Mouse (Mus musculus): ENCODE results near the gene Shb. TPM values are rescaled to one million over a fixed set of nuclear protein-coding genes. Genes with fewer than 3 reads are reported as not detected.
A peak's percentile ranks its signal among the peaks of the same experiment; 100 is the strongest.

The Shb gene
- polyA plus RNA-seq, 1 experiment from 2014 or later: 1.2 TPM

DNA sequence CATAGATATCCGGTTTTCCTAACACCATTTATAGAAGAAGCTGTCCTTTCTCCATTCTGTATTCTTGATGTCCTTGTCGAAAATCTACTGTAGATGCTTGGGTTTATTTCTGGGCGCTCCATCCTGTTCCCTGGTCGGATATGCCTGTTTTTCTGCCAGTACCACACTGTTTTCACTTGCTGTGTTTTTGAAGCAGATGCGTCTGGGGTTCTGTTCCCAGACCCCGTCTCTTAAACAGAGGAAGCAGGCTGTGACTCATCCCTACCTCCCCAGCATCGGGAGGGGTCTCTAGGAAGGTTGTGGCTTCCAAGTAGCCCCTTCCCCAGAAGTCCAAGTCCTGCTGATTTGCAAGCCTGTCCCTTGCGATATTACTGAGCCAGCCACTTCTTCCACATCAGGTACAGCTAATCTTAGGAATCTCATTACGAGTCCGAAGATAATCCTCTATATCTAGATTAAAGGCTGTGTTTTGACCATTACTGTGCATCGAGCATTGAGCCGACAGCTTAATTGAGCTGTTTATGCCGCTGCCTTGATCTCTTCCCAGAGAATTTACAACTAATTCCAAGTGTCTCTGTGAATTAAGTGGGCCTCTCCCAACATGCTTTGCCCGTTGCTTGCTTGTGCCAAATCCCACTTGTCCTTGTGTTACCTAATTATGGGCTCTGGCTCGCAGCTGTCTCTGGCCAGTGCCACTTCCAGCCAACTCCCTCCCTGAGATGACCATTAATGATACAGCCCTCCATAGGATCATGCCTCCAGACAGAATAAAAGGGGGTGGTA is 8.1 kb upstream of the Shb start:
- WGBS: 66% methylated on average over 15 of the region's 15 CpGs
- Histone ChIP-seq H3K27ac (replicated peaks) (no peak overlapping the region), H3K36me3 (no peaks in the 10 kb centered on the region), H3K27me3 (ENCODE audit: low read depth, poor library complexity, severe bottlenecking) (no peaks in the 10 kb centered on the region; the same call in 1 of the 2 replicates), H3K4me3 (no peak overlapping the region), H3K9me3 (replicated peaks) (no peaks in the 10 kb centered on the region), H3K4me1 (peaks cover 11% of the 10 kb centered on the region)
- DNase-seq (ENCODE audit: low spot score): no peak

DNA sequence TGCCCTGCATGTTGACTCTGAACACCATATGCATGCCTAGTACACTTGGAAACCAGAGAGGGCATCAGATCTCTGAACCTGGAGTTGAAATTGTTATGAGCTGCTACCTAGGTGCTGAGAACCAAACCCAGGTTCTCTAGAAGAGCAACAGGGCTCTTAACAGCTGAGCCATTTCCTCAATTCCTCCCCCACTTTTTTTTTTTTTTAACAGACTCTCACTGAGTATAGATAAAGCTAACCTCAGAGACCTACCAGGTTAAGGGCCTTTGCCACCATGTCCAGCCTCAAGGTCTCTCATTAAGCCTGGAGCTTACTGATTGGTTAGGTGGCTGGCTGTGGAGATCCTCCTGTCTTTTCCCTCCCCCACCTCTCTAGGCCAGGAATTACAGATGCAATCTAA is 6.9 kb upstream of the Shb start:
- H3K27ac ChIP-seq (replicated peaks): no peak overlapping the region
- no peak for DNase-seq (ENCODE audit: low spot score)

DNA sequence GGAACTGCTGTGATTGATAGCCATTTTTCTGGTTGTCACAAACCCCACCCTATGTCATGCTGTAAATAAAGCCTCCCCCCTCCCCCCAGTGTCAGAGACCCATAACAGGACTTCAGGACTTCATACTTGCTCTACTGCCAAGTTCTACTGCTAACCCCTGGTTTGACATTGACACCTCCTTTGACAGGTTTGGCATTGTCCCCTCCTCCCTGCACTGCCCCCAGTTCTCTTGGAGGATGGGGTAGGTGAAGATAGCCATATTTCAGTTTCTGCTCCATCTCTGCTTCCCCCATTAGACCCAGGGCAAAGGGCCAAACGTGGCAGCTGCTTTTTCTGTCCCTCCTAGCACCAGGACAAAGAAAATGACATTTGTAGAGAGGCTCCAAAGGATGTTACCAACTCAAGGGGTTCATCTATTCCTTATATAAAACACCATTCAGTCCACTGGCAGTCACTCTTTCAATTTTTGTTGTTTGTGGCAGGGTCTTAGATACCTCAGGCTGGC is 1.2 kb upstream of the Shb start:
- H3K4me1 ChIP-seq: peaks cover 46% of the 10 kb centered on the region
- no peak overlapping the region for H3K27ac ChIP-seq (replicated peaks)
- no peaks in the 10 kb centered on the region for H3K36me3 ChIP-seq
- peaks cover 14% of the 10 kb centered on the region for H3K27me3 ChIP-seq (ENCODE audit: low read depth, poor library complexity, severe bottlenecking)
- WGBS: 68% methylated on average over 1 of the region's 1 CpGs
- DNase-seq (ENCODE audit: low spot score): no peak
- H3K4me3 ChIP-seq: no peak overlapping the region
- H3K9me3 ChIP-seq (replicated peaks): no peaks in the 10 kb centered on the region

More for the DNA sequence above, 6.9 kb upstream of the Shb start:
- peaks cover 11% of the 10 kb centered on the region for H3K4me1 ChIP-seq
- no peaks in the 10 kb centered on the region; the same call in 1 of the 2 replicates for H3K27me3 ChIP-seq (ENCODE audit: low read depth, poor library complexity, severe bottlenecking)
- no peaks in the 10 kb centered on the region for H3K36me3 ChIP-seq
- H3K9me3 ChIP-seq (replicated peaks): no peaks in the 10 kb centered on the region
- no peak overlapping the region for H3K4me3 ChIP-seq

DNA sequence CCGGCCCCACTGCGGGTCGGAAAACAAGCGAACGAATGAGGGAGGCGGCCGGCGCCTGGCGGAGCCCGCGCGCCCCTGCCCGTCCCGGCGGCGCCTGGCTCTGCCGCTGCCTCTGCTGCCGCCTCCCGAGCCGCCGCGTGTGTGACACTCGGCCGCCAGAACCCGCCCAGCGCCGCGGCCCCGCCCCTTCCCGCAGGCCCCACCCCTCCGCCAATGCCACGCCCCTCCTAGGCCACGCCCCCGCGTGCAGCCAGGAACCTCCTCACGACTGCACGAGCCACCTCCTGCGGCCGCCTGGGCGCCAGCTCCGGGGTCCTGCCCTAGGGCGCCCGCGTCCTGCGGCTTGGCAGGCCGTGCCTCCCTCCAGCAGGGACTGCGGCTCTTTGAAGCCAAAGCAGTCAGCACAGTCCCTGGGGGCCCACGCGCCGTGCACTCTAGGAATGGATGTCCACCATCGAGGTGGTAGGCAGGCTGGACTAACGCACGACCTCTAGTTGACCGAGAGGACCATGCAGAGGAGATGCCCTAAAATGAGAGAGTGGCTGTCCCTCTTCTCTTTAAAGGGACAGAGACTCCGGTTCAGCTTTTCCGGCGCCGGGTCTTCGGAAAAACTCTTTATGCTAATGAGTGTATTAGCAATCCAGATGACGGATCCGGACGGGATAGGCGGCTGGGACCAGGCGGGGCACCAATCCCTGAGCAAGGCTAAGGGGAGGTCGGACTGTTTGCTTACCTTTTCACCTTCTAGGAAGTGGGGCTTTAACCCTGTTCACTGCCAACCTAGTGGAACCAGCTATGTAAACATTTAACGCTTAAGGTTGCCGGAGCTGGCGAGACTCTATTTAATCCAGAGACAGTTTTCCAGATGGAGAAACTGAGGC is 1.4 kb downstream of the Shb start:
- Histone ChIP-seq H3K9me3 (replicated peaks) (no peaks in the 10 kb centered on the region), H3K4me3 (peak overlapping the region; percentile 80), H3K27me3 (ENCODE audit: low read depth, poor library complexity, severe bottlenecking) (peaks cover 40% of the 10 kb centered on the region), H3K27ac (replicated peaks) (peak overlapping the region; percentile 89), H3K4me1 (peaks cover 66% of the 10 kb centered on the region), H3K36me3 (0 out of 2 replicates have a peak, but pooled peaks cover 5% of the 10 kb centered on the region)
- peak; percentile 96 for DNase-seq (ENCODE audit: low spot score)
- WGBS: under 1% methylated on average over 68 of the region's 68 CpGs

DNA sequence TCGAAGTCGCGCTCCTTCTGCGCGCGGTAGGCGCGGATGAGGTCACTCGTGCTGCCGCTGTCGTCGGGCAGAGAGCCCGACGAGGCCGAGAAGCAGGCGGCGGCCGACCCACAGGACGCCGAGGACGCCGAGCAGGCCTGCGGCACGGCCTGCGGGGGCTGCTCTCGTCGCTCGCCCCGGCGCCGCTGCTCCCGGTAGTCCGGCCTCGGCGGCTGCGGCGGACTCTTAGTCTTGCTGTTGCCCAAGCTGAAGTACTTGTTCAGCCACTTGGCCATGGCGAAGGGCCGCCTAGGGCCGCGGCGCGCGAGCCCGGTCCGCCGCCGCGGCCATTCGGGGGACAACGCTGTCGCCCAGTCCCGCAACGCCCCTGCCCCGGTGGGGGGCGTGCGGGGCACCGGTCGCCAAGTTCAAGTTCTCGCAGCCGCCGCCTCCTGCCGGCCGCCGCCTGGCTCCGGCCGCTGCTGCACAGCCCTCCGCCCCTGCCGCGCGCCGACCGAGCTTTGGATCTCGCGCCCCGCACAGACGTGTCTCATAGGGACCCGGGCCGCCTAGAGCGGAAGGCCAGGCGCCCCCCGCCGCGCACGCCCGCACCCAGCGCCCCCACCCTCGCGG is 2.2 kb downstream of the Shb start:
- DNase-seq (ENCODE audit: low spot score): peak; percentile 75
- Histone ChIP-seq H3K9me3 (replicated peaks) (no peaks in the 10 kb centered on the region), H3K36me3 (0 out of 2 replicates have a peak, but pooled peaks cover 5% of the 10 kb centered on the region), H3K27me3 (ENCODE audit: low read depth, poor library complexity, severe bottlenecking) (peaks cover 42% of the 10 kb centered on the region), H3K4me3 (peak overlapping the region; percentile 80), H3K4me1 (peaks cover 61% of the 10 kb centered on the region), H3K27ac (replicated peaks) (peak overlapping the region; percentile 89)
- WGBS: under 1% methylated on average over 89 of the region's 89 CpGs

DNA sequence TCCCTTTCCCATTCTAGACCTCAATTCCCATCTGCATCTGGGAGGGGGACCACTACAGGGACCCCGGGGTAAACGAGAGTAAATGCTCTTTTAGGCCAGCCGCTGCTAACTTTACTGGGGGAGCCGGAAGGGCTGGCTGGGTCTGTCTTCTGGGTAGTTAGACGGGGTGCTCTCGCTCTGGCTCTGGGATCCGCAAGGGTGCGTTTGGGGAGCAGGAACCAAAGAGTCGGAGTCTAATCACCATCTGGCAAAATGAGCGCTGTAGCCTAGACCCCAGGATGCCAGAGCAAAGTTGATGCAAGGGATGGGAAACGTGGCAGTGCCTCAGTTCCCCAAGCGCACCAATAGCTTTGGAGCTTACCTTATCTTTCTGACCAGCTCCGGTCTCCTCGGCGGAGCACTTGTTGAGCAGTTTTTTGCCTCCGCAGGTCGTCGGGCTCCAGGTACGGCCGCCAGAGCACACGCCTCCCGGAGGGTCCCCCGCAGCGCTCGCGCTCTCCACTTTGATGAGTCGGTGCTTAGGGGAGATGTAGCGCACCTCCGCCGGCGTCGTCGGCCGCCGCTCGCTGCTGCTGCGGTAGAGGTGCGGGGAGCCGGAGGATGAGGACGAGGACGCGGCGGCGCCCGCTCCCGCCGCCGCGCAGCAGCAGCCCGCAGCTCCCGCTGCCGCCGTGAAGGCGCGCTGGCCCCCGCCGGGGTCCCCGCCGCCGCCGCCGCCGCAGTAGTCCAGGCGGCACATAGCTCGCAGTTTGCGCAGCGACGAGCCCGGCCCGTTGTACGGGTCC is 2.9 kb downstream of the Shb start:
- Histone ChIP-seq H3K27me3 (ENCODE audit: low read depth, poor library complexity, severe bottlenecking) (peaks cover 42% of the 10 kb centered on the region), H3K36me3 (0 out of 2 replicates have a peak, but pooled peaks cover 5% of the 10 kb centered on the region), H3K4me3 (peak overlapping the region; percentile 80), H3K9me3 (replicated peaks) (no peaks in the 10 kb centered on the region), H3K27ac (replicated peaks) (peak overlapping the region; percentile 89), H3K4me1 (peaks cover 61% of the 10 kb centered on the region)
- under 1% methylated on average over 71 of the region's 71 CpGs for WGBS
- DNase-seq (ENCODE audit: low spot score): peak; percentile 40

DNA sequence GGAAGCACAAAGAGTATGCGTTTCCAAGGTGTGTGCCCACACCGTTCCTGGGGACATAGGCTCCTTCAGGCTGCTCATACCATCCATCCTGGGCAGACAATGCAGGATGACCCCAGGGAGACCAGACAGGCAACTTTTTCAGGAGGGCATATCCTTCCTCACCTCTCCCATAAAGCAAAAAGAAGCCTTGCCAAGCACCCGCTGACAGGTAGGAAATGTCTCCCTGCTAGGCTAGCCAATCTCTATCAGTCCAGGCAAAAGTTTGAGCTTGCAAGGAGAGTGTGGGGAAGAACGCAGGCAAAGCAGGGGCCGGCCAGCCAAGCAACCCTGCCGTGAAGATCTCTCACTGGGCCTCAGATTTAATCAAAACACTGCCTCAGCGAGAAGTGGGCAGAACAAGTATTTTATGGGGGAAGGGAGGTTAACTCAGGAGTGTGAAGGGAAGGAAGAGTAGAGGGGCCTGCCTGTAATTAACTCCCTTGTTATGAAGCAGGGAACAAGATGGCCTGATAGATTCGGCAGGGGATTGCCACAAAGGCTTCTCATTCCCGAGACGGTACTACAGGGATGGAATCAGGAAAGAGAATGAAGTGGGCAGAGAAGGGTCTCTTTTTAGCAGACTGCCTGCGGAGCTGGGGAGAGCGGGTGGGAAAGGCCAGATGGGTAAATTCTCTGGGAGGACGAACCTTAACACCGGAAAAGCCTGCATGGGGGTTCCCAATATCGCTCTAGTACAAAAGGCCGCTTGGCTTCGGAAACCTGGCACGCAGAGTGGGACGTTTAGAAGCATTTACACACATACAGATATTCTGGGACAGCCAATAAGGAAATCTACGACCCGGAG is 3.7 kb downstream of the Shb start:
- peak; percentile 37 for DNase-seq (ENCODE audit: low spot score)
- H3K4me1 ChIP-seq: peaks cover 61% of the 10 kb centered on the region
- no peaks in the 10 kb centered on the region for H3K9me3 ChIP-seq (replicated peaks)
- peak overlapping the region; percentile 80 for H3K4me3 ChIP-seq
- H3K27me3 ChIP-seq (ENCODE audit: low read depth, poor library complexity, severe bottlenecking): peaks cover 42% of the 10 kb centered on the region
- peak overlapping the region; percentile 89 for H3K27ac ChIP-seq (replicated peaks)
- H3K36me3 ChIP-seq: 0 out of 2 replicates have a peak, but pooled peaks cover 5% of the 10 kb centered on the region
- 2% methylated on average over 21 of the region's 21 CpGs for WGBS

DNA sequence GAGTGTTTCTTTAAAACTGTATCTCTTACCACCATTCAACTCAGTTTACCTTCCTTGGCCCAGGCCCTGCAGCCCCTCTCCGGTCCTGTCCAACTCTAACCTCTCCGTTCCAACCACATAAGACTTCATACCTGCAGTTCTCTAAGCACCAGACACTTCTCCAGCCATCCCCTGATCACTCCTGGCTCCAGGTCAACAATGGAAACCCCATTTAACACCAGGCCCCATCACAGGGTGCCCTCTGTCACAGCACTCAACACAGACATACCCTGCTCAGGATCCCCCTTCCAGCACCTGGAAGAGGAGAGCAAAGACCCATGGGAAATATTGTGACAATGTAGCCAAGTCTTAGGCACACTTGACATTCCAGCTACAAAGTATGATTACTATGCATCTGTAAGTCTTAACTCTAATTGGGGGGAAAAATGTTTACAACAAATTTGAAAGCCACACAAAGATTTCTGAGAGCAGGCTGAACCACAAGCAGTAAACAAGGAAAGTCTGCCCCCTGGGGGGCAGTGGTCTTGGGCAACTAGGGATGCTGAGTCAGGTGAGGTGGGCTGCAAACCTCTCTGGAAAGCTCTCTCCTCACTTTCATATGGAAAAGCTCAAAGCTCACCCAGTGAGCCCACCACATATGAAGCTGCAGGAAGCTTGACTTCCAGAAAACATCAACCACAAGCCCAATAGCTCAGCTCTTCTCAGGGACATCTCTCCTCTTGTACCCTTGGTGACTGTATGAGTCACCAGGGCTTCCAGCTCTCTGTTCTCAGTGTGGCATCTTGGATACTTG is 4.5 kb downstream of the Shb start:
- DNase-seq (ENCODE audit: low spot score): no peak
- 82% methylated on average over 2 of the region's 2 CpGs for WGBS
- peak overlapping the region; percentile 80 for H3K4me3 ChIP-seq

DNA sequence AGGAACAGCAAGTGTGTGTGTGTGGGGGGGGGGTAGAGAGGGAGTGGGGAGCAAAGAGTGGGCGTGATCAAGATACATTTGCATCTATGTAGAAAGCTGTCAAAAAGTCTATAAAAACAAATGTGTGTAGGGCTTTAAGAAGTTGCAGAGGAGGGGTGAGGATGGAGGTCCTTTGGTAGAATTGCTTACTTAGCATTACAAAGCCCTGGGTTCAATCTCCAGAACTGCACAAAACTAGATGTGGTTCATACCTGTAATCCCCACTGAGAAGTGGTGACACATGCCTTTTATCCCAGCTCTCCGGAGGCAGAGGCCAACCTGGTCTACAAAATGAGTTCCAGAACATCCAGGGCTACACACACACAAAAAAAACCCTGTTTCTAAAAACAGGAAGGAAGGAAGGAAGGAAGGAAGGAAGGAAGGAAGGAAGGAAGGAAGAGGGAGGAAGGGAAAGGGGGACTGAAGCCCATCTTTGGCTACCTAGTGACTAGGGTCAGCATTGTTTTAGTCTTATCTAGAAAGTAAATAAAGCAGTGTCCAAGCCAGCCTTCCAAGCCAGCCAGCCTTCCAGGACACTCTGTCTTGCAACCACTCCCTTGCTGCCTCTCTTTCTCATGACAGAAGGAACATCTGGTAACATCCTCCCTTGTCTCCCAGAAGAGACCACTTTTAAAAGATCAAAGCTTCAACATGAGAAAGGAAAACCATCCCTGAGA is 5.3 kb downstream of the Shb start:
- H3K4me1 ChIP-seq: peaks cover 63% of the 10 kb centered on the region
- 82% methylated on average over 2 of the region's 2 CpGs for WGBS
- 0 out of 2 replicates have a peak, but pooled peaks cover 5% of the 10 kb centered on the region for H3K36me3 ChIP-seq
- 0 out of 2 replicates have a peak overlapping the region, but pooled peaks have one; percentile 80 for H3K4me3 ChIP-seq
- DNase-seq (ENCODE audit: low spot score): no peak
- no peak overlapping the region for H3K27ac ChIP-seq (replicated peaks)
- no peaks in the 10 kb centered on the region for H3K9me3 ChIP-seq (replicated peaks)
- H3K27me3 ChIP-seq (ENCODE audit: low read depth, poor library complexity, severe bottlenecking): peaks cover 42% of the 10 kb centered on the region

More for the DNA sequence above, 4.5 kb downstream of the Shb start:
- peaks cover 42% of the 10 kb centered on the region for H3K27me3 ChIP-seq (ENCODE audit: low read depth, poor library complexity, severe bottlenecking)
- H3K36me3 ChIP-seq: 0 out of 2 replicates have a peak, but pooled peaks cover 5% of the 10 kb centered on the region
- H3K9me3 ChIP-seq (replicated peaks): no peaks in the 10 kb centered on the region
- H3K27ac ChIP-seq (replicated peaks): no peak overlapping the region
- peaks cover 61% of the 10 kb centered on the region for H3K4me1 ChIP-seq

DNA sequence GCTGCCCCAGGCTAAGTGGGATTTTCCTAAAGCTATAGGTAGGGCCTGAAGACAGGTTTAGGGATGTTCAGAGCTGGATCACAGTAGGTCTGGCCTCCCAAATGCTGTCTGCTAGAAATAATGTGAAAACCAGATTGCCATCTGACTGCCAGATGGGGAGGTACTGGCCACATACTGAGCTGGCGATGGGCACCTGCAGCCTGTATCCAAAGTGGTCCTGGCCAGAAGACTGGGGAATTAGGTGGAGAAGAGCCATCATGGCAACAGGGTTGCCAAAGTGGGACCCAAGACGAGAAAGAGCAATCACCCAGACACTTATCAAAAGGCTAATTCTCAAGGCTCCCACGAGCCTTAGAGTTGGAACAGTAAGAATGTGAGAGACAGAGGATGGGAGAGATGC is 6.1 kb downstream of the Shb start:
- H3K27me3 ChIP-seq (ENCODE audit: low read depth, poor library complexity, severe bottlenecking): peaks cover 42% of the 10 kb centered on the region
- WGBS: 87% methylated on average over 3 of the region's 3 CpGs
- no peak for DNase-seq (ENCODE audit: low spot score)
- H3K9me3 ChIP-seq (replicated peaks): no peaks in the 10 kb centered on the region
- 0 out of 2 replicates have a peak, but pooled peaks cover 5% of the 10 kb centered on the region for H3K36me3 ChIP-seq
- H3K27ac ChIP-seq (replicated peaks): no peak overlapping the region
- no peak overlapping the region for H3K4me3 ChIP-seq
- peaks cover 63% of the 10 kb centered on the region for H3K4me1 ChIP-seq
